Mouse (Mus musculus): Measurements from ENCODE around the gene Spn. TPM values are rescaled to one million over a fixed set of nuclear protein-coding genes. Genes with fewer than 3 reads are reported as not detected.
"Not testable (repeated sequence)": the region's sequence is repeated elsewhere in the genome, so short reads cannot be mapped to it uniquely, and the experiment has no call there.

Gene Spn
- 0.15 and 0.25 TPM in 2 replicates for polyA plus RNA-seq (2015; fragmentation: Nextera tagmentation; extraction: Ambion mirVana)

DNA sequence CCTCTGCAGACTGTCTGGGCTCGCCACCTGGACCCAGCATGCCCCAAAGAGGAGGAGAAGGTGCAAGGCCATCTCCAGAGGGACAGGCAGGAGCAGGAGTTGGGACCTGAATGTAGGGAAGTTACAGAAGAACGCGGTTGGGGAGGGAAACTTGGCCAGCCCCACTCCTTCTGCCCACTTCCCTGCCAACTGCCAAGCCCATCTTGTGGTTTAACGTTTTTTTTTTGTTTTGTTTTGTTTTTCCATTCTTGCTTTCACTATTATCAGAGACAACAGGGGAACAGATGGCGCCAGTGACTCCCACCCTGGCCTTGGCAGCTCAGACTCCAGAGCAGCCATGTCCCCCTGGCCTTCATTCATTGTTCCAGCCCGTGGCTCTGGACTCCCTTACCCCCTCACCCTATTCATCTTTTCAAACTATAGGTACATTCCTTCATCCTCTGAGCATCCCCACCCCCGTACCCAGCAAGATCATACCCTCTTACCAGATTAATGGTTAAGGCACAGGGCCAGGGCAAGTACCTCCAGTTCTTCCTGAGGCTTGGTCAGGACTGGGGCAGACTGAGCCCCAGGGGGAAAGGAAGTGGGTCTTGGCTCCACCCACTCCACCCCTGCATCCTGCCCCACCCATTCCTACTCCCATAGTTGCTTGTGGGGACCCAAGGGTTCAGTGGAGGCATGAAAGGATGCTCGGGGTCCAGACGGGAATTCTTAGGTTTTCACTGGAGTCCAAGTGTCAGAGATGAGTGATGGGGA lies at the start of gene Spn:
TSS of gene Spn (minus strand) at position 562 of the 756 bp plus-strand sequence.
- H3K4me1 ChIP-seq: no peaks in the 10 kb centered on the region; the same call in 1 of the 2 replicates
- no peaks in the 10 kb centered on the region for H3K9me3 ChIP-seq
- H3K36me3 ChIP-seq: no peaks in the 10 kb centered on the region
- H3K27me3 ChIP-seq: no peaks in the 10 kb centered on the region
- H3K27ac ChIP-seq: no peak within 1 kb of the TSS
- WGBS: 73% methylated on average over 9 of the region's 9 CpGs
- no peak within 1 kb of the TSS for H3K9ac ChIP-seq
- ATAC-seq (ENCODE audit: insufficient number of reproducible peaks, insufficient read depth, low FRiP score, low TSS enrichment, low read depth): no peak
- no peak within 1 kb of the TSS for H3K4me2 ChIP-seq
- H3K4me3 ChIP-seq: no peak within 1 kb of the TSS

- Histone ChIP-seq H3K9me3 (no peaks in the 10 kb centered on the region), H3K27me3 (no peaks in the 10 kb centered on the region), H3K9ac (no peak overlapping the region), H3K4me1 (no peaks in the 10 kb centered on the region), H3K36me3 (peaks cover 19% of the 10 kb centered on the region), H3K27ac (no peak overlapping the region), H3K4me3 (no peak overlapping the region), H3K4me2 (no peak overlapping the region)
- ATAC-seq (ENCODE audit: insufficient number of reproducible peaks, insufficient read depth, low FRiP score, low TSS enrichment, low read depth): no peak
- WGBS: 70% methylated on average over 10 of the region's 10 CpGs
These were observed 49.7 kb upstream of the Spn start for GRCm38 (mm10) chr7:127187351-127187750.

DNA sequence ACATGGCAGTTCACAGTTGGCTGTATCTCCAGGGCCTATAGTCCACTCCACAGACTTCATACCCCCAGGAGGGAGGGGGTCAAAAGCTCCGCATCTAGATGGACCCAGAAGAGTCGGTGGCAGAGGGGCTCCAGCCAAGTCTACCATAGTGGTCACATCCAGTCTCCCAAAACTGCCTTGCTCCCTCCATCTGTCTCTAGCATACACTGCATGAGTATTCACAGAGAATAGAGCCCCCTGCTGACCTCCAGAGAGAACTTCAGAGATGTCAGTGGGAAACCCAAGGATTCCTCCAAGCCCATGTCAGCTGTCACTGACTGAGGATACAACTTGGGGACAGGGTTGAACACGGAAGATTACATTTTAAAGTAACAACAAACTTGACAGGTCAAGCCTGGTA lies 48.0 kb upstream of the Spn start:
- H3K9me3 ChIP-seq: no peaks in the 10 kb centered on the region
- no peaks in the 10 kb centered on the region for H3K4me1 ChIP-seq
- WGBS: 61% methylated on average over 3 of the region's 3 CpGs
- no peak overlapping the region for H3K4me2 ChIP-seq
- no peaks in the 10 kb centered on the region for H3K27me3 ChIP-seq
- no peak overlapping the region for H3K27ac ChIP-seq
- H3K9ac ChIP-seq: no peak overlapping the region
- 0 out of 2 replicates have a peak, but pooled peaks cover 2% of the 10 kb centered on the region for H3K36me3 ChIP-seq
- H3K4me3 ChIP-seq: no peak overlapping the region
- ATAC-seq (ENCODE audit: insufficient number of reproducible peaks, insufficient read depth, low FRiP score, low TSS enrichment, low read depth): no peak

- no peaks in the 10 kb centered on the region for H3K27me3 ChIP-seq
- 40% methylated on average over 1 of the region's 1 CpGs for WGBS
These were observed 47.1 kb upstream of the Spn start for GRCm38 (mm10) chr7:127184720-127185119.

GRCm38 (mm10) chr7:127183828-127184227 lies 46.2 kb upstream of the Spn start:
- Histone ChIP-seq H3K9ac (no peak overlapping the region), H3K4me2 (no peak overlapping the region), H3K36me3 (no peaks in the 10 kb centered on the region), H3K4me1 (no peaks in the 10 kb centered on the region), H3K9me3 (no peaks in the 10 kb centered on the region), H3K27ac (no peak overlapping the region), H3K27me3 (no peaks in the 10 kb centered on the region), H3K4me3 (no peak overlapping the region)
- no peak for ATAC-seq (ENCODE audit: insufficient number of reproducible peaks, insufficient read depth, low FRiP score, low TSS enrichment, low read depth)
- 79% methylated on average over 6 of the region's 6 CpGs for WGBS

More at GRCm38 (mm10) chr7:127184720-127185119, 47.1 kb upstream of the Spn start:
- Histone ChIP-seq H3K27ac (no peak overlapping the region), H3K9me3 (no peaks in the 10 kb centered on the region), H3K4me2 (no peak overlapping the region), H3K4me1 (no peaks in the 10 kb centered on the region), H3K9ac (no peak overlapping the region), H3K36me3 (no peaks in the 10 kb centered on the region), H3K4me3 (no peak overlapping the region)
- no peak for ATAC-seq (ENCODE audit: insufficient number of reproducible peaks, insufficient read depth, low FRiP score, low TSS enrichment, low read depth)

- ATAC-seq (ENCODE audit: insufficient number of reproducible peaks, insufficient read depth, low FRiP score, low TSS enrichment, low read depth): no peak
- Histone ChIP-seq H3K9ac (no peak overlapping the region), H3K4me1 (no peaks in the 10 kb centered on the region), H3K27me3 (no peaks in the 10 kb centered on the region), H3K4me2 (no peak overlapping the region), H3K9me3 (no peaks in the 10 kb centered on the region), H3K27ac (no peak overlapping the region), H3K4me3 (no peak overlapping the region), H3K36me3 (no peaks in the 10 kb centered on the region)
- 78% methylated on average over 8 of the region's 8 CpGs for WGBS
These were observed 45.7 kb upstream of the Spn start for GRCm38 (mm10) chr7:127183345-127183744.

DNA sequence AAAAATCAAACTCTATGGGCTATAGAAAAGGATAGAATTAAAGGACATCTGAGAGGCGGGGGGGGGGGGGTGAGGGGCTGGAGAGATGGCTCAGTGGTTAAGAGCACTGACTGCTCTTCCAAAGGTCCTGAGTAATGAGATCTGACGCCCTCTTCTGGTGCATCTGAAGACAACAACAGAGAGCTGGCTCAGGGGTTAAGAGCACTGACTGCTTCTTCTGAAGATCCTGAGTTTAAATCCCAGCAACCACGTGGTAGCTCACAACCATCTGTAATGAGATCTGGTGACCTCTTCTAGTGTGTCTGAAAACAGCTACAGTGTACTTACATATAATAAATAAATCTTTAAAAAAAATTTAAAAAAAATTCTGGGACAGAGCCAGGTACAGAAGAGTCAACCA lies 44.1 kb upstream of the Spn start:
- H3K4me2 ChIP-seq; H3K27me3 ChIP-seq; H3K9me3 ChIP-seq; H3K4me1 ChIP-seq; ATAC-seq (ENCODE audit: insufficient number of reproducible peaks, insufficient read depth, low FRiP score, low TSS enrichment, low read depth); H3K4me3 ChIP-seq; H3K36me3 ChIP-seq; H3K27ac ChIP-seq; H3K9ac ChIP-seq: not testable (repeated sequence)
- WGBS: 32% methylated on average over 3 of the region's 3 CpGs

- no peak overlapping the region for H3K27ac ChIP-seq
- no peak for ATAC-seq (ENCODE audit: insufficient number of reproducible peaks, insufficient read depth, low FRiP score, low TSS enrichment, low read depth)
- H3K36me3 ChIP-seq: no peaks in the 10 kb centered on the region
- H3K9ac ChIP-seq: no peak overlapping the region
- no peaks in the 10 kb centered on the region for H3K4me1 ChIP-seq
- H3K27me3 ChIP-seq: no peaks in the 10 kb centered on the region
- H3K4me2 ChIP-seq: no peak overlapping the region
- WGBS: 67% methylated on average over 2 of the region's 2 CpGs
- no peak overlapping the region for H3K4me3 ChIP-seq
- no peaks in the 10 kb centered on the region for H3K9me3 ChIP-seq
These were observed 43.2 kb upstream of the Spn start for GRCm38 (mm10) chr7:127180783-127181182.

GRCm38 (mm10) chr7:127176937-127177336 lies 39.3 kb upstream of the Spn start:
- H3K27ac ChIP-seq: no peak overlapping the region
- no peaks in the 10 kb centered on the region for H3K36me3 ChIP-seq
- 69% methylated on average over 4 of the region's 4 CpGs for WGBS
- no peak overlapping the region for H3K4me3 ChIP-seq
- no peak overlapping the region for H3K9ac ChIP-seq
- H3K27me3 ChIP-seq: no peaks in the 10 kb centered on the region
- no peak overlapping the region for H3K4me2 ChIP-seq
- no peaks in the 10 kb centered on the region for H3K9me3 ChIP-seq
- no peaks in the 10 kb centered on the region for H3K4me1 ChIP-seq
- ATAC-seq (ENCODE audit: insufficient number of reproducible peaks, insufficient read depth, low FRiP score, low TSS enrichment, low read depth): no peak

GRCm38 (mm10) chr7:127166501-127166900 lies 28.9 kb upstream of the Spn start:
- no peak overlapping the region for H3K27ac ChIP-seq
- no peak overlapping the region for H3K9ac ChIP-seq
- no peak overlapping the region for H3K4me2 ChIP-seq
- H3K9me3 ChIP-seq: no peaks in the 10 kb centered on the region
- no peaks in the 10 kb centered on the region for H3K36me3 ChIP-seq
- 81% methylated on average over 5 of the region's 5 CpGs for WGBS
- H3K4me1 ChIP-seq: no peaks in the 10 kb centered on the region
- no peak for ATAC-seq (ENCODE audit: insufficient number of reproducible peaks, insufficient read depth, low FRiP score, low TSS enrichment, low read depth)
- H3K4me3 ChIP-seq: no peak overlapping the region
- peaks cover 3% of the 10 kb centered on the region; the same call in 1 of the 2 replicates for H3K27me3 ChIP-seq

DNA sequence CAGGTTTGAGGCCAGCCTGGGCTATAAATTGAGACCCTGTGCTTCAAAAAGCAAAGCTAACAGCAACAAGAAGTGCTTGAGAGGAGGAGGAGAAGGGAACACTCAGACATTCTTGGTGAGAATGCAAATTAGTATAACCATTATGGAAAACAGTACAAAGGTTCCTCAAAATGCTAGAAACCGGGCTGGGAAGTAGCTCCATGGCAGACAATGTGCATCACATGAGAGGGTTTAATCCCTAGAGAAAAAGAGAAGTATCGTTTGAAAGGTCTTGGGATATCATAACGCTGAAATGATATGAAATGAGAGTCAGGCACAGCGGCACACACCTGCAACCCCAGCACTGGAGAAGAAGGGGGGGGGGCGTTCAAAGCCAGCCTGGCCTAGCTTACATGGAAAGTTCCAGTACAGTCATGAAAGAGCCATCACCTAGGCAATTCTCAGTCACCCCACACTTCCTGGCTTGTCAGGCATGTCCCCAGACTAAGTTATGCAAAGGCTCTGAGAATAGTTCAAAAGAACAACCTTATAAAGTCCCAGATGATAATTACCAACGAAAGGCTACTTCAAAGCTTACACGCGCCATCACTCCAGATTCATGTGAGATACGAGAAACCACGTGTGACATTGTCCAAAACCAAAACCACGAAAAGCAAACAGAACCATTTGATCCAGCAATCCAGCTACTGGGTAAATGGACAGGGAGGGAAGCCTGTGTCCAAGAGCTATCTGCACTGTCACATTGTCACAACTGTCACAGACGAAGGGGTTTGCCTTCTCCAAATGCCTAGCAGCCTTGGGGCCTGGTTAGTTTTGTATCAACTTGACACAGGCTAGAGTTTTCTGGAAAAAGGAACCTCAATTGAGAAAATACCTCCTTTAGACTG lies 28.2 kb upstream of the Spn start:
- no peaks in the 10 kb centered on the region for H3K9me3 ChIP-seq
- 82% methylated on average over 12 of the region's 12 CpGs for WGBS
- no peak overlapping the region for H3K27ac ChIP-seq
- no peak overlapping the region for H3K9ac ChIP-seq
- H3K4me3 ChIP-seq: no peak overlapping the region
- no peak for ATAC-seq (ENCODE audit: insufficient number of reproducible peaks, insufficient read depth, low FRiP score, low TSS enrichment, low read depth)
- no peaks in the 10 kb centered on the region for H3K36me3 ChIP-seq
- H3K27me3 ChIP-seq: peaks cover 3% of the 10 kb centered on the region; the same call in 1 of the 2 replicates
- no peaks in the 10 kb centered on the region for H3K4me1 ChIP-seq
- no peak overlapping the region for H3K4me2 ChIP-seq
